Mouse (Mus musculus): ENCODE measurements around the gene Eef1a1. TPM values are rescaled to one million over a fixed set of nuclear protein-coding genes. Genes with fewer than 3 reads are reported as not detected.

Gene Eef1a1
- 1,946 and 1,972 TPM in 2 replicates for polyA plus RNA-seq (2015; fragmentation: Nextera tagmentation; extraction: Ambion mirVana)

- no peaks in the 10 kb centered on the region for H3K36me3 ChIP-seq (replicated peaks; ENCODE audit: insufficient read depth, low read length)
- no peak for TF ChIP-seq EP300 (IDR thresholded peaks at IDR 0.05; ENCODE audit: low read depth)
- TF ChIP-seq CTCF (IDR thresholded peaks at IDR 0.05; ENCODE audit: low read depth), result no peak
- H3K4me1 ChIP-seq (ENCODE audit: insufficient read depth), result peaks cover 6% of the 10 kb centered on the region; the same call in 1 of the 2 replicates
- H3K27me3 ChIP-seq (ENCODE audit: insufficient read depth, low read length), result no peaks in the 10 kb centered on the region
- no peaks in the 10 kb centered on the region for H3K9me3 ChIP-seq (ENCODE audit: low read length)
- H3K4me2 ChIP-seq (ENCODE audit: low read depth, low read length), result peak within 1 kb of the TSS; percentile 71
- peak within 1 kb of the TSS; percentile 72 for H3K27ac ChIP-seq (ENCODE audit: low read depth)
- H3K9ac ChIP-seq (replicated peaks), result peak within 1 kb of the TSS; percentile 54
- 3% methylated on average over 16 of the region's 20 CpGs for WGBS (ENCODE audit: insufficient replicate concordance)
- ATAC-seq, result peak; percentile 68
- peak within 1 kb of the TSS; percentile 35 for H3K4me3 ChIP-seq (ENCODE audit: low read depth, low read length)
- peak; percentile 73 for DNase-seq
Measured at GRCm38 (mm10) chr9:78488890-78489420, at the start of gene Eef1a1. TSS of gene Eef1a1 (minus strand) at chr9:78489151.

- no peak overlapping the region for H3K9ac ChIP-seq (replicated peaks)
- no peak overlapping the region for H3K4me3 ChIP-seq (ENCODE audit: low read depth, low read length)
- DNase-seq, result no peak
- no peaks in the 10 kb centered on the region for H3K27me3 ChIP-seq (ENCODE audit: insufficient read depth, low read length)
- WGBS (ENCODE audit: insufficient replicate concordance), result 39% methylated on average over 6 of the region's 6 CpGs
- no peak overlapping the region for H3K27ac ChIP-seq (ENCODE audit: low read depth)
- TF ChIP-seq CTCF (IDR thresholded peaks at IDR 0.05; ENCODE audit: low read depth) (no peak), EP300 (IDR thresholded peaks at IDR 0.05; ENCODE audit: low read depth) (no peak)
- H3K9me3 ChIP-seq (ENCODE audit: low read length), result no peaks in the 10 kb centered on the region
- no peak for ATAC-seq
- H3K4me2 ChIP-seq (ENCODE audit: low read depth, low read length), result no peak overlapping the region
- H3K4me1 ChIP-seq (ENCODE audit: insufficient read depth), result peaks cover 10% of the 10 kb centered on the region
- H3K36me3 ChIP-seq (replicated peaks; ENCODE audit: insufficient read depth, low read length), result no peaks in the 10 kb centered on the region
Measured at GRCm38 (mm10) chr9:78538421-78538820, 49.5 kb upstream of the Eef1a1 start.

GRCm38 (mm10) chr9:78537154-78537873 lies 48.4 kb upstream of the Eef1a1 start:
- no peaks in the 10 kb centered on the region for H3K36me3 ChIP-seq (replicated peaks; ENCODE audit: insufficient read depth, low read length)
- DNase-seq, result no peak
- H3K4me2 ChIP-seq (ENCODE audit: low read depth, low read length), result no peak overlapping the region
- no peak for TF ChIP-seq EP300 (IDR thresholded peaks at IDR 0.05; ENCODE audit: low read depth)
- no peak for TF ChIP-seq CTCF (IDR thresholded peaks at IDR 0.05; ENCODE audit: low read depth)
- 84% methylated on average over 9 of the region's 9 CpGs for WGBS (ENCODE audit: insufficient replicate concordance)
- no peak overlapping the region for H3K9ac ChIP-seq (replicated peaks)
- H3K27ac ChIP-seq (ENCODE audit: low read depth), result no peak overlapping the region
- no peaks in the 10 kb centered on the region for H3K27me3 ChIP-seq (ENCODE audit: insufficient read depth, low read length)
- H3K4me1 ChIP-seq (ENCODE audit: insufficient read depth), result peaks cover 15% of the 10 kb centered on the region
- H3K9me3 ChIP-seq (ENCODE audit: low read length), result no peaks in the 10 kb centered on the region
- ATAC-seq, result no peak
- no peak overlapping the region for H3K4me3 ChIP-seq (ENCODE audit: low read depth, low read length)

- ATAC-seq, result no peak
- H3K9me3 ChIP-seq (ENCODE audit: low read length), result no peaks in the 10 kb centered on the region
- no peak overlapping the region for H3K9ac ChIP-seq (replicated peaks)
- TF ChIP-seq CTCF (IDR thresholded peaks at IDR 0.05; ENCODE audit: low read depth), result no peak
- no peak for TF ChIP-seq EP300 (IDR thresholded peaks at IDR 0.05; ENCODE audit: low read depth)
- H3K4me2 ChIP-seq (ENCODE audit: low read depth, low read length), result no peak overlapping the region
- H3K27me3 ChIP-seq (ENCODE audit: insufficient read depth, low read length), result no peaks in the 10 kb centered on the region
- WGBS (ENCODE audit: insufficient replicate concordance), result 66% methylated on average over 7 of the region's 7 CpGs
- H3K4me3 ChIP-seq (ENCODE audit: low read depth, low read length), result no peak overlapping the region
- H3K27ac ChIP-seq (ENCODE audit: low read depth), result no peak overlapping the region
- DNase-seq, result no peak
- peaks cover 25% of the 10 kb centered on the region for H3K4me1 ChIP-seq (ENCODE audit: insufficient read depth)
- no peaks in the 10 kb centered on the region for H3K36me3 ChIP-seq (replicated peaks; ENCODE audit: insufficient read depth, low read length)
Measured at GRCm38 (mm10) chr9:78534606-78535005, 45.7 kb upstream of the Eef1a1 start.

- Histone ChIP-seq H3K4me3 (ENCODE audit: low read depth, low read length) (no peak overlapping the region), H3K4me1 (ENCODE audit: insufficient read depth) (peaks cover 25% of the 10 kb centered on the region), H3K9ac (replicated peaks) (no peak overlapping the region; the same call in 1 of the 2 replicates), H3K27ac (ENCODE audit: low read depth) (peak overlapping the region; percentile 89), H3K36me3 (replicated peaks; ENCODE audit: insufficient read depth, low read length) (no peaks in the 10 kb centered on the region), H3K27me3 (ENCODE audit: insufficient read depth, low read length) (no peaks in the 10 kb centered on the region), H3K4me2 (ENCODE audit: low read depth, low read length) (peak overlapping the region; percentile 40), H3K9me3 (ENCODE audit: low read length) (no peaks in the 10 kb centered on the region)
- 42% methylated on average over 18 of the region's 18 CpGs for WGBS (ENCODE audit: insufficient replicate concordance)
- ATAC-seq, result peak; percentile 85
- TF ChIP-seq CTCF (IDR thresholded peaks at IDR 0.05; ENCODE audit: low read depth) (no peak), EP300 (IDR thresholded peaks at IDR 0.05; ENCODE audit: low read depth) (peak; percentile 52; the same call in 1 of the 2 replicates)
- peak; percentile 85 for DNase-seq
Measured at GRCm38 (mm10) chr9:78533296-78533935, 44.5 kb upstream of the Eef1a1 start.

GRCm38 (mm10) chr9:78532341-78532819 lies 43.4 kb upstream of the Eef1a1 start:
- no peak overlapping the region for H3K4me3 ChIP-seq (ENCODE audit: low read depth, low read length)
- H3K36me3 ChIP-seq (replicated peaks; ENCODE audit: insufficient read depth, low read length), result no peaks in the 10 kb centered on the region
- DNase-seq, result no peak
- 45% methylated on average over 9 of the region's 9 CpGs for WGBS (ENCODE audit: insufficient replicate concordance)
- H3K27ac ChIP-seq (ENCODE audit: low read depth), result peak overlapping the region; percentile 89
- no peaks in the 10 kb centered on the region for H3K27me3 ChIP-seq (ENCODE audit: insufficient read depth, low read length)
- H3K4me1 ChIP-seq (ENCODE audit: insufficient read depth), result peaks cover 25% of the 10 kb centered on the region
- TF ChIP-seq EP300 (IDR thresholded peaks at IDR 0.05; ENCODE audit: low read depth) (no peak), CTCF (IDR thresholded peaks at IDR 0.05; ENCODE audit: low read depth) (no peak)
- H3K9ac ChIP-seq (replicated peaks), result no peak overlapping the region; the same call in 1 of the 2 replicates
- peak overlapping the region; percentile 40 for H3K4me2 ChIP-seq (ENCODE audit: low read depth, low read length)
- ATAC-seq, result peak; percentile 71
- no peaks in the 10 kb centered on the region for H3K9me3 ChIP-seq (ENCODE audit: low read length)
